Mouse (Mus musculus) kidney, adult 9 months (tissue): ENCODE measurements around the gene R3hdm4.
A peak's percentile ranks its signal among the peaks of the same experiment; 100 is the strongest.
"Not testable (repeated sequence)": the region's sequence is repeated elsewhere in the genome, so short reads cannot be mapped to it uniquely, and the experiment has no call there.

Experiments
- DNase-seq: peaks from one replicate; pipeline ENCODE4 v3.0.0; 2022

R3hdm4 gene

GRCm38 (mm10) chr10:79920958-79921535 is at the start of gene R3hdm4:
TSS of gene R3hdm4 (minus strand) at chr10:79921208.
- no peak for DNase-seq

- no peak for DNase-seq
These were observed 49.6 kb upstream of the R3hdm4 start, which contains the start of gene Grin3b for GRCm38 (mm10) chr10:79970415-79971182. TSS of gene Grin3b (plus strand) at chr10:79970715.

GRCm38 (mm10) chr10:79969124-79969568 is 48.1 kb upstream of the R3hdm4 start:
- DNase-seq: peak; percentile 80

GRCm38 (mm10) chr10:79968181-79968580 is 47.2 kb upstream of the R3hdm4 start:
- DNase-seq: no peak

- peak; percentile 95 for DNase-seq
These were observed 45.9 kb upstream of the R3hdm4 start for GRCm38 (mm10) chr10:79966886-79967400.

GRCm38 (mm10) chr10:79965325-79965724 is 44.3 kb upstream of the R3hdm4 start:
- DNase-seq: no peak

GRCm38 (mm10) chr10:79964727-79965126 is 43.7 kb upstream of the R3hdm4 start:
- no peak for DNase-seq

GRCm38 (mm10) chr10:79960671-79961294 is 39.8 kb upstream of the R3hdm4 start:
- no peak for DNase-seq

GRCm38 (mm10) chr10:79959847-79960601 is 39.0 kb upstream of the R3hdm4 start, which contains the start of gene Wdr18:
TSS of gene Wdr18 (plus strand) at chr10:79960152.
- peak; percentile 100 for DNase-seq

- DNase-seq: not testable (repeated sequence)
These were observed 38.4 kb upstream of the R3hdm4 start for GRCm38 (mm10) chr10:79959412-79959811.

- peak; percentile 93 for DNase-seq
These were observed 37.3 kb upstream of the R3hdm4 start for GRCm38 (mm10) chr10:79958140-79958816.

- no peak for DNase-seq
These were observed 35.7 kb upstream of the R3hdm4 start for GRCm38 (mm10) chr10:79956643-79957154.

- DNase-seq: no peak
These were observed 34.7 kb upstream of the R3hdm4 start for GRCm38 (mm10) chr10:79955691-79956090.

GRCm38 (mm10) chr10:79953946-79954345 is 32.9 kb upstream of the R3hdm4 start:
- peak; percentile 63 for DNase-seq

- no peak for DNase-seq
These were observed 29.7 kb upstream of the R3hdm4 start for GRCm38 (mm10) chr10:79950661-79951060.

GRCm38 (mm10) chr10:79949873-79950272 is 28.9 kb upstream of the R3hdm4 start:
- DNase-seq: peak; percentile 77

- DNase-seq: no peak
These were observed 26.5 kb upstream of the R3hdm4 start for GRCm38 (mm10) chr10:79947502-79947901.

- no peak for DNase-seq
These were observed 25.8 kb upstream of the R3hdm4 start for GRCm38 (mm10) chr10:79946752-79947322.

- DNase-seq: peak; percentile 75
These were observed 24.7 kb upstream of the R3hdm4 start for GRCm38 (mm10) chr10:79945507-79946234.

- DNase-seq: no peak
These were observed 22.5 kb upstream of the R3hdm4 start for GRCm38 (mm10) chr10:79943471-79943901.

GRCm38 (mm10) chr10:79942988-79943387 is 22.0 kb upstream of the R3hdm4 start:
- no peak for DNase-seq
